Mouse (Mus musculus) induced T-regulatory cell, adult 2 months (primary cell): ENCODE measurements around the gene Tmem163.

Experiments used
- DNase-seq: peaks from one replicate; pipeline ENCODE4 v3.0.0-alpha.2; 2012; ENCODE audit warnings: low read depth

Gene Tmem163

GRCm38 (mm10) chr1:127500219-127500618 lies 179.1 kb downstream of the Tmem163 start:
- peak; percentile 81 for DNase-seq

DNA sequence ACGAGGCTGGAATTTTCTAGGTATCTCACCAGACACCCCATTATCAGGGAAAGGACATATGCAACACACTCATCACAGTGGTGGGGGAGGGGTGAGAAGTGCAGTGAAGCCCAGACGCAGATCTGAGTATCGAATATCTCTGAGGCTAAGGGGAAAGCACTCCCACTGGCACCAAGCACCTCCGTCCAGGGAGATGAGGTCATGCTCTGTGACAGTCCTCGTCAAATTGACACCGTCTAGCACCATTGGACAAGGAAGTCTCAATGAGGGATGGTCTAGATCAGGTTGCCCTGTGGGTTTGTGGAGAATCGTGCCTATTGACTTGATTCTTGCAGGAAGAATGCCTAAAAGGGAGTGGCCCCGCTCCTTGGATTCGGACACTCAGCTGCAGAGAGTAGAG lies 180.6 kb downstream of the Tmem163 start:
- DNase-seq: no peak

DNA sequence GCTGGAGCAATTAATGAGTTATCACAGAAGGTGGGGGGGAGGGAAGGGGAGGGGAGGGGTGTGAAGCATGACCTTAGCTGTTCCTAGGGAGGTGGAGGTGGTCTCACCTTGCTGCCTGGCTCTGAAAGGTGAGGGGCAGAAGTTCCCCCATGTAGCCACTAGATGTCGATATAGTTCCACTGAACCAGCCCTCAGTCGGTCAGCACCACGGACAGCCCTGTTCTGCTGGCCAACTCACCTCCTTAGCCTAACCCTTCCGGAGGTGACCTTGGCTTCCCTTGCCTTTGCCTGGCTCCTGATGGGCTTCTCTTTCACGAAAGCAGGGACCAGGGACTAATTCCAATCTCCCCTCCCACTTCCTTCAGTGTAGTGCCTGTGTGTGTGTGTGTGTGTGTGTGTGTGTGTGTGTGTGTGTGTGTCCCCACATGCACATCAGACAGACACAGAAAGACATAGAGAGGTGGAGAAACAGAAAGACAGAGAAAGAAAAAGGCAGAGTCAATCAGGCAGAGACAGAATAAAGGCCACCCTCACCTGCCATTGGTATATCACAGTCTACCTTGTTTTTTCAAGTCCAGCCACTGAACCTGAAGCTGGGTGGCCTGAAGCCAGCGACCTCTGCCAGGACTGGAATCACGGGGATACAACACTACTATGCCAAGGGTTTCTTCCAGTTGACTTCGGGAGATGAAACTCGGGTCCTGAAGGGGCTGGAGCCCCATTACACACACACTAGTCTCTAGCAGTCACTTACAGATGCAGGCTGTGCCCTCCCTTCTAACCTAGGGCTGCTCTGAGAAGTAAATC lies 182.4 kb downstream of the Tmem163 start:
- peak; percentile 73 for DNase-seq

GRCm38 (mm10) chr1:127487161-127487560 lies 192.2 kb downstream of the Tmem163 start:
- peak; percentile 61 for DNase-seq

- peak; percentile 73 for DNase-seq
Observed at GRCm38 (mm10) chr1:127484826-127485225, 194.5 kb downstream of the Tmem163 start.

DNA sequence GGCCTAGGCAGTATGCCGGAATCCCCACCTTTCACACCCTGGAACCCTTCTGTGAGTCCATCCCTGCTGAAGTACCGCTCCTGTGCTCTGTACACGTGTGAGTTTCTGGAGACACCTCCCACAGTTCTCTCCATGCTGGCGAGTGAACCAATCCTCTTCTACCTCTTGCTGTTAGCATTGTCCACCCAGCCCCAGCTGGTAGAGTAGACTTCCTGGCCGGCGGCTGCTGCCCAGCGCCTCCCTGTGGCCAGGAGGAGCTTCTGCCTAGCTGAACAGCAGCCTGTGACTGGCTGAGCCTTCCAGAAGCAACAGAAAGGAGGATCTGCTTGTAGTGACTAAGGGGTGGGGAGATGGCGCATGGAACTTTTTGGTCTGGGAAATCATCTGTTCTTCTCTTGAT lies 195.2 kb downstream of the Tmem163 start:
- DNase-seq: no peak

- no peak for DNase-seq
Observed at GRCm38 (mm10) chr1:127482911-127483310, 196.4 kb downstream of the Tmem163 start.

DNA sequence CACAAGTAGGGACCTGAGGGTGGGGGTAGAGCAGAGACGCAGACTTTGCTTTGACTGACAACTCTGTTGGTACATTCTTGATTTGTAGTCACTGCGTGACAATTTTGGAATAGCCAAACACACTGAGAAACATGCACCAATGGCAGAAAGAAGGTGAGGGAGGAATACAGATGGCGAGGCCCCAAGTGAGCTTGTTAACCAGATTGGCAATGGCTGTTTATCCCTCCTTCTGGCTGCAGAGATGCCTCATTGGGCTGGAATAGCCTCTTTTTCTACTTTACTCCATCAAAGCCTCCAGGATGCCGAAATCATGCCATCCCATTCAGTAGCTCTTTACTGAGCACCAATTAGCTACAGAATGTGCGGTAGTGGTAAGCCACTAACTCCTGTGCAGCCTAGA lies 203.6 kb downstream of the Tmem163 start:
- DNase-seq: no peak

- DNase-seq: no peak
Observed at GRCm38 (mm10) chr1:127470175-127470574, 209.2 kb downstream of the Tmem163 start.

DNA sequence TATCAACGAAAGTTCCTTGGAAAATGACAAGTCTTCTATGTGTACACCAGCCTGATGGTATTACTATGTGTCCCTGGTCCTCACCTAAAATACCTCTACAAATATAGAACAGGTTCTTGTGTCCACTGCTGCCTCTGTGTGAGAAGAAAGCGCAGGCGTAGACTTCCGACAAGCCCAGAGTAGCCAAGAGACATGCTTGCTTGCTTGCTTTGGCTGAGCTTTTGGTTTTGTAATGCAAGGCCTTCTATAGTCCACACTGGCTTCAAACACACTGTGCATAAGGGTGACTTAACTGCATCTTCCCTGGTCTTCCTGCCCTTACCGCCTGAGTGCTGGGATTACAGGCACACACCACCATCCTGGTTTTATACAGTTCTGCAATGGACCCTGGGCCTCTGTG lies 212.1 kb downstream of the Tmem163 start:
- no peak for DNase-seq

- DNase-seq: no peak
Observed at GRCm38 (mm10) chr1:127465292-127465691, 214.1 kb downstream of the Tmem163 start.

DNA sequence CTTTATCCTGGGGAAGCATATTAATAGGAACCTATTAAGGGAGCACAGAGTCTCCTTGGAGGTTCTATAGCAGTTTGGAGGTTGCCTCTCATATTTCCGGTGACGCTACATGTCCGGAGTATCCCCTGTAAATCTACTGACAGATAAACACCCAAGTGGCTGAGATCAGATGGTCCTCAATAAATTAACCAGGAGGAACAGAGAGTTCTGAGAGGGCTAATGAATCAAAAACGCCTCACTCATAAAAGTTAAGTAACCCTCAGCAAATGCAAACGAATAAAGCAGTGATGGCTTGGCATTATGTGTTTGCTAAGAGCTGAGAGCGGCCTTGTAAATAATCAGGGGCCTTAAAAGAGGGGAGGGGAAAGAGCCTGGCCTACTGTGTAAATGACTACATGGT lies 215.3 kb downstream of the Tmem163 start:
- DNase-seq: no peak

- DNase-seq: no peak
Observed at GRCm38 (mm10) chr1:127461017-127461416, 218.3 kb downstream of the Tmem163 start.

DNA sequence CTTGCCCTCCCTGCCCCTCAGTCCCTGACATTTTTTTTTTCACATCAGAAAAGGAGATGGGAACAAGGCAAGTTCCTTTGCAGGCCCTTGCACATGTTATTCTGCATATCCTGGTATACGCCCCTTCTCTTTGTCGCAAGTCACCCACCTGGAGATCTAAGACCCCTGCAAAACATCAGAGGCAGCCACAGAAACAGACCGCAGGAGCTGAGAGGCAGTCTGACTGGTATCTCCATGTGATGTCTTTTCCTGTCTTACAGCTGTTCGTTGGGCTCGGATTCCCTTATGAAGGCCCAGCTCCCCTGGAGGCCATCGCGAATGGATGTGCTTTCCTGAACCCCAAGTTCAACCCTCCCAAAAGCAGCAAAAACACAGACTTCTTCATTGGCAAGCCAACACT lies 219.8 kb downstream of the Tmem163 start:
- DNase-seq: no peak

DNA sequence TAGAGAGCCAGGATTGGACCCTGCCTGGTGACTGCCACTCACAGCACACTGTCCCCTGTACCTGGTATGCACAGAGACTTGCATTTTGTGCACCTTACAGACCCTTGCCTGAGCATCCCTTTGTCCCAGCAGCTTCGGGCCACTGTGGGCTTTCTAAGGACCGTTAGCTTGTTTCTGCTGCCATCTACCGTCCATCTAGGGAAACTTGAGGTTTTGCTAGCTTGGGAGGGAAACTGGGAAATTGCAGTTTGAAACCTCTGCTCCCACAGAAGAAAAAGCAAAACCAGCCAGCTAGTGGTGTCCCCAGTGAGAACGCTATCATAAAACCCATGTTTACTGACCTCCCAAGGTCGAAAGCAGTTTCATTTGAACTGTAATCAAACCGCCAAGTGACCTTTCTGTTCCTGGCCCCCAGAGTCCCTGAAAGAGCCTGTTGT lies 220.3 kb downstream of the Tmem163 start:
- DNase-seq: peak; percentile 77

- no peak for DNase-seq
Observed at GRCm38 (mm10) chr1:127453397-127453796, 226.0 kb downstream of the Tmem163 start.

- DNase-seq: no peak
Observed at GRCm38 (mm10) chr1:127444836-127445485, 234.4 kb downstream of the Tmem163 start.

- DNase-seq: no peak
Observed at GRCm38 (mm10) chr1:127442880-127443877, 236.2 kb downstream of the Tmem163 start.

DNA sequence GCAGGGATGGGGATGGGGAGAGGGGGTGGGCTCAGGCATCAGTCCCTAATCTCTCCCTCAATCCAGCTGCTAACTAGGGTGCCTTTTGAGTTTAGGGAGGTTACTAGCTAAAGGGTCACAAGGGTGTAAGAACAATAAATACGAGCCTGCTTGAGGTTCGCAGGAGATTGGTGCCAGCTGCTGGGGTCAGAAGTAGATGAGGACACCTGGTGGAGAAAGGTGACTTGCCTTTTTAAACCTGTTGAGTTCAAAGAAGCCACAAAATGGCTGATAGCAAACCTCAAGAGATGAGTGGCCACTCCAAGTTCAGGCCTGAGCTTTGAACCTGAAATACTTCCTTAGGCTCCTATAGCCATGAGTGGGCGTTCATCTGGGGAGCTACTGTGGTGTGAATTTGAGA lies 237.6 kb downstream of the Tmem163 start:
- DNase-seq: peak; percentile 24

GRCm38 (mm10) chr1:127441007-127441406 lies 238.3 kb downstream of the Tmem163 start:
- no peak for DNase-seq

- DNase-seq: no peak
Observed at GRCm38 (mm10) chr1:127439452-127439891, 239.9 kb downstream of the Tmem163 start.

DNA sequence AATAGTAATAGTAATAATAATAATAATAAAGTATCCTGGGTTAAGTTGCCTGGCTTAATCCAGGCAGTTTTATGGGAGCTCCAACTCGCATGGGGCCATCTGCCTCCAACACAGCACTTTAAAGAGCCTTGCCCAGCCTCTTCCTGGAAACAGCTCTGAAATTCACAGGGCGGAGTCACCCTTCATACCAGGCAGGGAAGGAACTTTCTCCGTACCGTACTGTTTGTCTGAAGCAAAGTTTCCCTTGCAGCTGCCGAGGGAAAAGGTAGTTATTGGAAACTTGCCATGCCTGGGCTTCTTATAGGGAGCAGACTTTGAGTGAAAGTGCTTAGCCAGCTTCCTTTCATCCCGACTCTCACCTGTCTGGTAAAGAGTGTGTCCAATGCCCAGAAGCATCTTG lies 242.3 kb downstream of the Tmem163 start:
- no peak for DNase-seq
